Mouse (Mus musculus) thymus, adult 2 months (tissue): ENCODE data around the gene Med28.

ENCODE experiments used
- CTCF ChIP-seq: fragments of 200-500 bp; IDR thresholded peaks from 2 replicates; pipeline ENCODE4 v1.5.1; 2012; ENCODE audit warnings: mild to moderate bottlenecking, control low read depth, low read length, moderate library complexity, borderline replicate concordance; ENCODE audit not compliant: control insufficient read depth, poor library complexity, insufficient read depth; ENCODE audit errors: extremely low read depth
- POLR2A ChIP-seq: fragments of 200-500 bp; IDR thresholded peaks from 2 replicates; pipeline ENCODE4 v1.6.1; 2012; ENCODE audit warnings: mild to moderate bottlenecking, low read length, control low read depth, moderate library complexity; ENCODE audit not compliant: control insufficient read depth, poor library complexity, insufficient read depth; ENCODE audit errors: extremely low read depth

DNA sequence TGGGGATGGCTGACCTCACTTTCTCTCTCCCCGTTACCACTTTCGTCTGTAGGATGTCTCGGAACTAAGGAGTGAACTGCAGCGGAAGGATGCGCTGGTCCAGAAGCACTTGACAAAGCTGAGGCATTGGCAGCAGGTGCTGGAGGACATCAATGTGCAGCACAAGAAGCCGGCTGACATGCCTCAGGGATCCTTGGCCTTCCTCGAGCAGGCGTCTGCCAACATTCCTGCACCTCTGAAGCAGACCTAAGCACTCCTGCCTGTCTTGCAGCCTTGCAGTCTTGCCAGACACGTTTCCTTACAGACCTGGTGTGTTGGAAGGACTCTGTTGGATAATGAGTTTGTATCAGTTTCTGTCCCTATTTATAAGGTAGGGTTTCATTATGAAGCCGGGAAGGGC is 5.1 kb downstream of the Med28 start:
- no peak for TF ChIP-seq CTCF
- no peak for TF ChIP-seq POLR2A
